Mouse (Mus musculus): ENCODE results near the gene Med24.
A peak's percentile ranks its signal among the peaks of the same experiment; 100 is the strongest.

Med24 gene

GRCm38 (mm10) chr11:98765421-98766309 is 36.4 kb upstream of the Med24 start:
- DNase-seq: peak; percentile 62

GRCm38 (mm10) chr11:98764746-98765145 is 35.5 kb upstream of the Med24 start:
- DNase-seq: no peak

GRCm38 (mm10) chr11:98764091-98764490 is 34.9 kb upstream of the Med24 start:
- DNase-seq: no peak

GRCm38 (mm10) chr11:98763502-98763861 is 34.2 kb upstream of the Med24 start:
- no peak for DNase-seq

GRCm38 (mm10) chr11:98762756-98763501 is 33.7 kb upstream of the Med24 start:
- DNase-seq: peak; percentile 79

- no peak for DNase-seq
These were observed 32.7 kb upstream of the Med24 start for GRCm38 (mm10) chr11:98761939-98762338.

GRCm38 (mm10) chr11:98756711-98757110 is 27.5 kb upstream of the Med24 start:
- no peak for DNase-seq

- DNase-seq: no peak
These were observed 26.6 kb upstream of the Med24 start for GRCm38 (mm10) chr11:98755726-98756380.

GRCm38 (mm10) chr11:98754621-98755181 is 25.5 kb upstream of the Med24 start:
- DNase-seq: peak; percentile 91

GRCm38 (mm10) chr11:98754151-98754620 is 25.0 kb upstream of the Med24 start:
- peak; percentile 56 for DNase-seq

GRCm38 (mm10) chr11:98753264-98753663 is 24.0 kb upstream of the Med24 start:
- DNase-seq: no peak

- DNase-seq: no peak
These were observed 23.4 kb upstream of the Med24 start for GRCm38 (mm10) chr11:98752562-98753140.

GRCm38 (mm10) chr11:98751221-98751782 is 22.1 kb upstream of the Med24 start:
- peak; percentile 57 for DNase-seq

GRCm38 (mm10) chr11:98750351-98751201 is 21.3 kb upstream of the Med24 start:
- DNase-seq: peak; percentile 88

GRCm38 (mm10) chr11:98749716-98750115 is 20.5 kb upstream of the Med24 start:
- no peak for DNase-seq

GRCm38 (mm10) chr11:98748506-98749416 is 19.5 kb upstream of the Med24 start:
- peak; percentile 91 for DNase-seq

- peak; percentile 64 for DNase-seq
These were observed 18.7 kb upstream of the Med24 start for GRCm38 (mm10) chr11:98747804-98748505.

GRCm38 (mm10) chr11:98746855-98747693 is 17.8 kb upstream of the Med24 start:
- DNase-seq: peak; percentile 86

Data from lung, postnatal 10 days (tissue).